Mouse (Mus musculus) right cerebral cortex, adult 18-20 months (tissue): ENCODE data around the gene U2surp.

Experiments used
- DNase-seq: peaks from one replicate; pipeline ENCODE4 v3.0.0; 2022; ENCODE audit warnings: mixed read lengths

U2surp gene

GRCm38 (mm10) chr9:95511472-95512330 lies at the start of gene U2surp:
U2surp (minus strand) TSS chr9:95511996.
- peak; percentile 98 for DNase-seq

GRCm38 (mm10) chr9:95559936-95560735 lies 48.3 kb upstream of the U2surp start:
- peak; percentile 72 for DNase-seq

GRCm38 (mm10) chr9:95559059-95559935 lies 47.5 kb upstream of the U2surp start, which contains the start of gene Paqr9:
Paqr9 (plus strand) TSS chr9:95559657.
- peak; percentile 60 for DNase-seq

GRCm38 (mm10) chr9:95558726-95559058 lies 46.9 kb upstream of the U2surp start:
- no peak for DNase-seq

- no peak for DNase-seq
Measured at GRCm38 (mm10) chr9:95557722-95558121, 45.9 kb upstream of the U2surp start.

GRCm38 (mm10) chr9:95556067-95556512 lies 44.3 kb upstream of the U2surp start:
- no peak for DNase-seq

- DNase-seq: no peak
Measured at GRCm38 (mm10) chr9:95555233-95555740, 43.5 kb upstream of the U2surp start.

- DNase-seq: no peak
Measured at GRCm38 (mm10) chr9:95554231-95555221, 42.7 kb upstream of the U2surp start.

GRCm38 (mm10) chr9:95552175-95552705 lies 40.4 kb upstream of the U2surp start:
- peak; percentile 54 for DNase-seq

GRCm38 (mm10) chr9:95550856-95551774 lies 39.3 kb upstream of the U2surp start:
- DNase-seq: no peak

GRCm38 (mm10) chr9:95549626-95550411 lies 38.0 kb upstream of the U2surp start:
- no peak for DNase-seq

- no peak for DNase-seq
Measured at GRCm38 (mm10) chr9:95546679-95547078, 34.9 kb upstream of the U2surp start.

GRCm38 (mm10) chr9:95544598-95544997 lies 32.8 kb upstream of the U2surp start:
- DNase-seq: no peak

GRCm38 (mm10) chr9:95542475-95542874 lies 30.7 kb upstream of the U2surp start:
- DNase-seq: no peak

GRCm38 (mm10) chr9:95541650-95542432 lies 30.0 kb upstream of the U2surp start:
- DNase-seq: no peak

GRCm38 (mm10) chr9:95541208-95541607 lies 29.4 kb upstream of the U2surp start:
- no peak for DNase-seq

GRCm38 (mm10) chr9:95540487-95540886 lies 28.7 kb upstream of the U2surp start:
- DNase-seq: peak; percentile 39

- DNase-seq: no peak
Measured at GRCm38 (mm10) chr9:95539176-95539800, 27.5 kb upstream of the U2surp start.
